In genomic region chr3:159736070-159736469, GRCm38 (mm10) we compare ENCODE assay signal across 19 mouse cellular contexts.
"Had no signal": no experiment of that assay in that cellular context is flagged by ENCODE, and none has a peak within 500 bp of the region (broad histone marks: within the 10 kb centered on the region; RNA-seq: fewer than 3 reads in every experiment).

No protein-coding gene starts in this region.

- H3K9ac ChIP-seq: limb, embryonic 12.5 days; limb, embryonic 15.5 days; midbrain, embryonic 13.5 days; neural tube, embryonic 13.5 days had no signal

- H3K27ac ChIP-seq: kidney, postnatal 0 days; limb, embryonic 12.5 days; limb, embryonic 15.5 days; midbrain, embryonic 10.5 days; midbrain, embryonic 13.5 days; neural tube, embryonic 13.5 days; stomach, postnatal 0 days had no signal

- DNase-seq: kidney, adult 2 months; kidney, postnatal 25 days; left cerebral cortex, postnatal 4 days; lung, adult 2 months; right cerebral cortex, postnatal 4 days; thymus, adult 2 months; thymus, postnatal 14 days; thymus, postnatal 4 days had no signal

- H3K4me2 ChIP-seq: limb, embryonic 12.5 days; limb, embryonic 15.5 days; midbrain, embryonic 13.5 days; neural tube, embryonic 13.5 days had no signal

- H3K9me3 ChIP-seq: limb, embryonic 12.5 days; limb, embryonic 15.5 days; megakaryocyte, embryonic 14.5 days; midbrain, embryonic 10.5 days; midbrain, embryonic 13.5 days; neural tube, embryonic 13.5 days had no signal

- H3K4me3 ChIP-seq: limb, embryonic 12.5 days; limb, embryonic 15.5 days; megakaryocyte, embryonic 14.5 days; midbrain, embryonic 10.5 days; midbrain, embryonic 13.5 days; myocyte; neural tube, embryonic 13.5 days had no signal

- H3K36me3 ChIP-seq: limb, embryonic 12.5 days; limb, embryonic 15.5 days; midbrain, embryonic 10.5 days; midbrain, embryonic 13.5 days; neural tube, embryonic 13.5 days had no signal

- ATAC-seq: intestine, postnatal 0 days; midbrain, embryonic 13.5 days; midbrain, embryonic 16.5 days had no signal

- H3K4me1 ChIP-seq: limb, embryonic 12.5 days; limb, embryonic 15.5 days; megakaryocyte, embryonic 14.5 days; midbrain, embryonic 10.5 days; midbrain, embryonic 13.5 days; neural tube, embryonic 13.5 days had no signal

- H3K27me3 ChIP-seq: limb, embryonic 12.5 days; limb, embryonic 15.5 days; megakaryocyte, embryonic 14.5 days; midbrain, embryonic 13.5 days; neural tube, embryonic 13.5 days had no signal
